Mouse (Mus musculus): ENCODE data around the gene Cntn2. TPM values are rescaled to one million over a fixed set of nuclear protein-coding genes. Genes with fewer than 3 reads are reported as not detected.
"Not testable (repeated sequence)": the region's sequence is repeated elsewhere in the genome, so short reads cannot be mapped to it uniquely, and the experiment has no call there.

The Cntn2 gene
- polyA plus RNA-seq, 1 experiment from 2014 or later: 0.03 TPM

- Histone ChIP-seq H3K36me3 (replicated peaks) (no peaks in the 10 kb centered on the region), H3K9me3 (replicated peaks) (no peaks in the 10 kb centered on the region), H3K27ac (replicated peaks) (no peak overlapping the region), H3K4me3 (replicated peaks) (no peak overlapping the region), H3K4me1 (replicated peaks) (peaks cover 12% of the 10 kb centered on the region), H3K27me3 (no peaks in the 10 kb centered on the region), H3K9ac (no peak overlapping the region), H3K4me2 (no peak overlapping the region)
- 35% methylated on average over 5 of the region's 5 CpGs for WGBS (ENCODE audit: insufficient replicate concordance)
- no peak for ATAC-seq (ENCODE audit: insufficient read depth)
Measured at GRCm38 (mm10) chr1:132472537-132472936, 70.5 kb downstream of the Cntn2 start.

DNA sequence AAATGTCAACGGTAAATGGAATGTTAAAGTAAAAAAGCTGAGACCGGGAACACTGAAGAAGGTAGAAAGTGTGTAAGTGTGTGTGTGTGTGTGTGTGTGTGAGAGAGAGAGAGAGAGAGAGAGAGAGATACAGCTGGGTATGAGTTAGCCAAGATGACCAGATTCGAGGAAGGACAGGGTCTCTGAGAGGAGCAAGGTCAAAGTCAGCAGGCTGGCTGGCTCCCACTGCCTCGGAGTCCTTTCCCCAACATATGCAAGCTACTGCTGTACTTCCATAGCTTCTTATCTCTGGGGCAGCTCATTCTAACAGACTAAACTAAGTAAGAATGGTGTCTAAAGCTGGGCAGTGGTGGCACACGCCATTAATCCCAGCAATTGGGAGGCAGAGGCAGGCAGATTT is 71.6 kb downstream of the Cntn2 start:
- ATAC-seq (ENCODE audit: insufficient read depth): no peak
- H3K27ac ChIP-seq (replicated peaks): no peak overlapping the region

GRCm38 (mm10) chr1:132471032-132471431 is 72.0 kb downstream of the Cntn2 start:
- Histone ChIP-seq H3K9ac (no peak overlapping the region), H3K4me1 (replicated peaks) (peaks cover 12% of the 10 kb centered on the region), H3K9me3 (replicated peaks) (no peaks in the 10 kb centered on the region), H3K4me2 (no peak overlapping the region), H3K36me3 (replicated peaks) (peaks cover 12% of the 10 kb centered on the region; the same call in 1 of the 2 replicates), H3K27ac (replicated peaks) (no peak overlapping the region), H3K27me3 (no peaks in the 10 kb centered on the region), H3K4me3 (replicated peaks) (no peak overlapping the region)
- 66% methylated on average over 2 of the region's 2 CpGs for WGBS (ENCODE audit: insufficient replicate concordance)
- no peak for ATAC-seq (ENCODE audit: insufficient read depth)

More for the DNA sequence above, 71.6 kb downstream of the Cntn2 start:
- Histone ChIP-seq H3K36me3 (replicated peaks) (0 out of 2 replicates have a peak, but pooled peaks cover 9% of the 10 kb centered on the region), H3K9ac (no peak overlapping the region), H3K9me3 (replicated peaks) (no peaks in the 10 kb centered on the region), H3K4me3 (replicated peaks) (no peak overlapping the region), H3K27me3 (no peaks in the 10 kb centered on the region), H3K4me1 (replicated peaks) (peaks cover 12% of the 10 kb centered on the region), H3K4me2 (no peak overlapping the region)
- WGBS (ENCODE audit: insufficient replicate concordance): 74% methylated on average over 5 of the region's 5 CpGs

GRCm38 (mm10) chr1:132470031-132470430 is 73.0 kb downstream of the Cntn2 start:
- H3K9ac ChIP-seq; H3K4me2 ChIP-seq; H3K27me3 ChIP-seq; ATAC-seq (ENCODE audit: insufficient read depth); H3K27ac ChIP-seq (replicated peaks); H3K4me1 ChIP-seq (replicated peaks); H3K9me3 ChIP-seq (replicated peaks); H3K4me3 ChIP-seq (replicated peaks): not testable (repeated sequence)
- peaks cover 22% of the 10 kb centered on the region for H3K36me3 ChIP-seq (replicated peaks)
- 79% methylated on average over 1 of the region's 1 CpGs for WGBS (ENCODE audit: insufficient replicate concordance)

GRCm38 (mm10) chr1:132469519-132469918 is 73.5 kb downstream of the Cntn2 start:
- Histone ChIP-seq H3K27ac (replicated peaks) (no peak overlapping the region), H3K9me3 (replicated peaks) (no peaks in the 10 kb centered on the region), H3K4me2 (no peak overlapping the region), H3K27me3 (no peaks in the 10 kb centered on the region), H3K9ac (no peak overlapping the region), H3K36me3 (replicated peaks) (peaks cover 24% of the 10 kb centered on the region), H3K4me1 (replicated peaks) (peaks cover 6% of the 10 kb centered on the region; the same call in 1 of the 2 replicates), H3K4me3 (replicated peaks) (no peak overlapping the region)
- ATAC-seq (ENCODE audit: insufficient read depth): no peak
- 83% methylated on average over 7 of the region's 7 CpGs for WGBS (ENCODE audit: insufficient replicate concordance)

DNA sequence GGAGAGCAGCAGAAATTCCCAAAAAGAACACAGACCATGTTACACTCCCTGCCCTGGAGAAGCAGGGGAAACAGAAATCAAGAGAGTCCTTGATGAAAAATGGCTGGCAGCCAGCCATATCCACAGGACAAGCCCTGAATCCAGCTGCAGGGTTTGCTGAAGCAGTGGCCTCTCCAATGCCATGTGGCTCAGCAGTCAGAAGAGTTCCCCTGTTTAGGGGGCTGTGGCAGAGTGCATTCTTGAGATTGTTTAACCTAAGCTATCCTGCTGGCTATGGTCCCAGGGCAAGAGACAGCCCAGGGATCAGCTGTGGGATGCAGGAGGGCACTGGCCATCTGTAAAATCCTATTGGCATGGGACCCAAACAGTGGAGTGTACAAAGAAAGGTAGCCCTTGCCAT is 74.1 kb downstream of the Cntn2 start:
- Histone ChIP-seq H3K4me2 (no peak overlapping the region), H3K27me3 (no peaks in the 10 kb centered on the region), H3K27ac (replicated peaks) (no peak overlapping the region), H3K9ac (no peak overlapping the region), H3K4me3 (replicated peaks) (no peak overlapping the region), H3K36me3 (replicated peaks) (peaks cover 30% of the 10 kb centered on the region), H3K9me3 (replicated peaks) (no peaks in the 10 kb centered on the region), H3K4me1 (replicated peaks) (peaks cover 6% of the 10 kb centered on the region; the same call in 1 of the 2 replicates)
- no peak for ATAC-seq (ENCODE audit: insufficient read depth)

DNA sequence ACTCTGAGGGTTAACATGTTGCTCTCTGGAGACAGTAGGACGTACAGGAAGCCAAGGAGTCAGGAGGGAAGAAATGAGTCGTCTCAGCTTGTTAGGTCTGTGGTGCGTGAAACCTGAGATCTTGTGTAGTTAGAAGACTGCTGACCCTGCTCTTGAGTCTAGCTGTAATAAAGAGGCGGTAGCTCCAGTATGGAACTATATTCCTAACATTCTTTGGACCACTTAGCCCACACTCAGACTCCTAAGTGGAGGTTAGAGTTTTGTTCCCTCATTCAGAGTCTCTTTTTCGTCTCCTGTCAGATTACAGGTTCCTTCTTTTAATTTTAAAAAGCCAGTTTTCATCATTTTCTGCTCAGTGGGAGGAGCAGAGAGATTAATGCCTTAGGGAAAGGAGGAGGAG is 78.4 kb downstream of the Cntn2 start:
- Histone ChIP-seq H3K9me3 (replicated peaks) (no peaks in the 10 kb centered on the region), H3K4me1 (replicated peaks) (0 out of 2 replicates have a peak, but pooled peaks cover 3% of the 10 kb centered on the region), H3K36me3 (replicated peaks) (peaks cover 61% of the 10 kb centered on the region), H3K27ac (replicated peaks) (no peak overlapping the region), H3K9ac (no peak overlapping the region), H3K4me3 (replicated peaks) (no peak overlapping the region), H3K4me2 (no peak overlapping the region), H3K27me3 (no peaks in the 10 kb centered on the region)
- WGBS (ENCODE audit: insufficient replicate concordance): 77% methylated on average over 5 of the region's 5 CpGs
- no peak for ATAC-seq (ENCODE audit: insufficient read depth)

Other genes starting within 250 kb of the Cntn2 start
- 0.07 and 0.08 TPM in 2 replicates for gene Klhdc8a, start 244.6 kb downstream of the Cntn2 start, polyA plus RNA-seq (2015; fragmentation: Nextera tagmentation; extraction: Ambion mirVana)
- gene Nuak2, start 227.1 kb downstream of the Cntn2 start, polyA plus RNA-seq (2015; fragmentation: Nextera tagmentation; extraction: Ambion mirVana): 3.1 and 3.6 TPM in 2 replicates
- 598 and 710 TPM in 2 replicates for gene Tmcc2, start 152.0 kb downstream of the Cntn2 start, polyA plus RNA-seq (2015; fragmentation: Nextera tagmentation; extraction: Ambion mirVana)
- gene Dstyk, start 125.7 kb downstream of the Cntn2 start, polyA plus RNA-seq (2015; fragmentation: Nextera tagmentation; extraction: Ambion mirVana): 4.5 and 5.3 TPM in 2 replicates
- gene Rbbp5, start 65.9 kb downstream of the Cntn2 start, polyA plus RNA-seq (2015; fragmentation: Nextera tagmentation; extraction: Ambion mirVana): 21.5 and 24.1 TPM in 2 replicates
- gene Tmem81, start 37.0 kb downstream of the Cntn2 start, polyA plus RNA-seq (2015; fragmentation: Nextera tagmentation; extraction: Ambion mirVana): 0.67 and 0.99 TPM in 2 replicates
- 0.12 and 0.53 TPM in 2 replicates for gene Nfasc, start 198.5 kb upstream of the Cntn2 start, polyA plus RNA-seq (2015; fragmentation: Nextera tagmentation; extraction: Ambion mirVana)

All from liver, embryonic 15.5 days (tissue).